Mouse (Mus musculus) forebrain, embryonic 16.5 days (tissue): ENCODE measurements around the gene Rpl10-ps3. TPM values are rescaled to one million over a fixed set of nuclear protein-coding genes. Genes with fewer than 3 reads are reported as not detected.

Source experiments
- polyA plus RNA-seq: library from polyadenylated mRNA; unstranded; fragments of >200 nt; fragmentation: Nextera tagmentation; extraction: Ambion mirVana; gene quantifications from 2 replicates; pipeline ENCODE4 v1.2.1, GENCODE M21; 2015

Gene Rpl10-ps3
- polyA plus RNA-seq, 1 experiment from 2014 or later, result 114 TPM

Other genes with a start within 250 kb of the Rpl10-ps3 start
- gene Plet1, start 149.6 kb upstream of the Rpl10-ps3 start, polyA plus RNA-seq, result 0.22 and 0.44 TPM in 2 replicates
- 86.8 and 94.1 TPM in 2 replicates for gene Pts, start 183.8 kb upstream of the Rpl10-ps3 start, polyA plus RNA-seq
- gene Il18, start 209.9 kb upstream of the Rpl10-ps3 start, polyA plus RNA-seq, result 15.8 and 16.5 TPM in 2 replicates
- 0.52 and 0.61 TPM in 2 replicates for gene Bco2, start 210.2 kb upstream of the Rpl10-ps3 start, polyA plus RNA-seq
- not detected in 2 replicates for gene Tex12, start 216.4 kb upstream of the Rpl10-ps3 start, polyA plus RNA-seq